Comparison of ENCODE assay signal across 8 mouse cellular contexts in the genomic region with DNA sequence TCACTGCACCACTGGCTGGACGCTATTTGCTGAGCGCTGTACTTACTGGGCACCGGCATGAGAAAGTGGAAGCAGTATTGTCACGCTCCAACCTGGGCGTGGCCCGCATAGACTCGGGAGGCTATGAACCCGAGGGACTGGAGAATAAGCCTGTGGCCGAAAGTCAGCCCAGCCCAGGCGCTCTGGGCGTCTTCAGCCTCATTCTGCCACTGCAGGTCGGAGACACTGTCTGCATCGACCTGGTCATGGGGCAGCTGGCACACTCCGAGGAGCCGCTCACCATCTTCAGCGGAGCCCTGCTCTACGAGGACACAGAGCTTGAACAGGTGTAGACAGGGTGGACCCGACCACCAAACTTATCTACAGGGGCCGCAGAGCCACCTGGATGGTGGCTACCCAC. TPM values are rescaled to one million over a fixed set of nuclear protein-coding genes. Genes with fewer than 3 reads are reported as not detected.
A peak's percentile ranks its signal among the peaks of the same experiment; 100 is the strongest.
DNase-seq lines count a peak whose midpoint lies in the region; ATAC-seq lines count a peak whose summit lies in the region.

No protein-coding gene starts in this region.

- H3K36me3 ChIP-seq in kidney, embryonic 14.5 days (ENCODE audit: control insufficient read depth, insufficient read depth, low read length): peaks cover 45% of the 10 kb centered on the region
- H3K36me3 ChIP-seq in heart, embryonic 11.5 days (ENCODE audit: control insufficient read depth, insufficient read depth, low read length): peaks cover 11% of the 10 kb centered on the region
- H3K36me3 ChIP-seq in limb, embryonic 10.5 days: peaks cover 51% of the 10 kb centered on the region
- no peaks in the 10 kb centered on the region for H3K36me3 ChIP-seq in neural tube, embryonic 13.5 days

- H3K9me3 ChIP-seq in kidney, embryonic 14.5 days (ENCODE audit: control insufficient read depth, low read length): no peaks in the 10 kb centered on the region
- H3K9me3 ChIP-seq in heart, embryonic 11.5 days (replicated peaks; ENCODE audit: control insufficient read depth, low read length): no peaks in the 10 kb centered on the region
- no peaks in the 10 kb centered on the region for H3K9me3 ChIP-seq in limb, embryonic 10.5 days (replicated peaks)
- H3K9me3 ChIP-seq in neural tube, embryonic 13.5 days: no peaks in the 10 kb centered on the region

- H3K4me3 ChIP-seq in kidney, embryonic 14.5 days (ENCODE audit: low read length): no peak overlapping the region; the same call in 1 of the 2 replicates
- H3K4me3 ChIP-seq in heart, embryonic 11.5 days (ENCODE audit: low read depth, low read length): no peak overlapping the region
- peak overlapping the region; percentile 59; the same call in 1 of the 2 replicates for H3K4me3 ChIP-seq in limb, embryonic 10.5 days
- H3K4me3 ChIP-seq in neural tube, embryonic 13.5 days: no peak overlapping the region

- no peaks in the 10 kb centered on the region for H3K27me3 ChIP-seq in kidney, embryonic 14.5 days (ENCODE audit: control insufficient read depth, insufficient read depth, low read length)
- H3K27me3 ChIP-seq in heart, embryonic 11.5 days (ENCODE audit: control insufficient read depth, insufficient read depth, low read length): no peaks in the 10 kb centered on the region
- no peaks in the 10 kb centered on the region for H3K27me3 ChIP-seq in limb, embryonic 10.5 days (ENCODE audit: low read depth, poor library complexity, severe bottlenecking)
- 0 out of 2 replicates have a peak, but pooled peaks cover 2% of the 10 kb centered on the region for H3K27me3 ChIP-seq in neural tube, embryonic 13.5 days

- H3K4me2 ChIP-seq in kidney, embryonic 14.5 days (replicated peaks; ENCODE audit: low read depth, low read length): no peak overlapping the region; the same call in 1 of the 2 replicates
- peak overlapping the region; percentile 73 for H3K4me2 ChIP-seq in heart, embryonic 11.5 days
- H3K4me2 ChIP-seq in neural tube, embryonic 13.5 days: peak overlapping the region; percentile 84

- ATAC-seq in kidney, embryonic 14.5 days (ENCODE audit: low FRiP score, low TSS enrichment): no peak
- no peak for ATAC-seq in heart, embryonic 11.5 days (replicated peaks; ENCODE audit: insufficient number of reproducible peaks, low FRiP score, low TSS enrichment)
- ATAC-seq in neural tube, embryonic 13.5 days (ENCODE audit: low read depth): peak; percentile 2; the same call in 1 of the 2 replicates

- H3K27ac ChIP-seq in kidney, embryonic 14.5 days (ENCODE audit: low read depth, low read length): no peak overlapping the region
- H3K27ac ChIP-seq in heart, embryonic 11.5 days (ENCODE audit: low read depth, low read length): no peak overlapping the region
- peak overlapping the region; percentile 36; the same call in 1 of the 2 replicates for H3K27ac ChIP-seq in limb, embryonic 10.5 days
- no peak overlapping the region for H3K27ac ChIP-seq in neural tube, embryonic 13.5 days (replicated peaks)

- peak; percentile 65 for DNase-seq in kidney, adult 11 months
- DNase-seq in limb, embryonic 10.5 days (ENCODE audit: low spot score): no peak
- no peak for DNase-seq in urinary bladder, postnatal 10 days (ENCODE audit: low spot score)
- no peak for DNase-seq in cerebellum, adult 8-10 months
- DNase-seq in left cerebral cortex, adult 18-20 months (ENCODE audit: low spot score in 2 of 2): no peak

- H3K9ac ChIP-seq in kidney, embryonic 14.5 days (ENCODE audit: low read depth, low read length): no peak overlapping the region
- H3K9ac ChIP-seq in heart, embryonic 11.5 days (ENCODE audit: low read depth, low read length): no peak overlapping the region
- H3K9ac ChIP-seq in neural tube, embryonic 13.5 days: no peak overlapping the region

- H3K4me1 ChIP-seq in kidney, embryonic 14.5 days (ENCODE audit: control insufficient read depth, insufficient read depth, low read length): peaks cover 16% of the 10 kb centered on the region
- peaks cover 33% of the 10 kb centered on the region for H3K4me1 ChIP-seq in heart, embryonic 11.5 days (ENCODE audit: control insufficient read depth, insufficient read depth, low read length)
- peaks cover 69% of the 10 kb centered on the region for H3K4me1 ChIP-seq in limb, embryonic 10.5 days
- peaks cover 34% of the 10 kb centered on the region for H3K4me1 ChIP-seq in neural tube, embryonic 13.5 days (replicated peaks)

- WGBS in kidney, embryonic 14.5 days: 69% methylated on average over 19 of the region's 19 CpGs
- 68% methylated on average over 19 of the region's 19 CpGs for WGBS in heart, embryonic 11.5 days (ENCODE audit: insufficient replicate concordance)
- WGBS in limb, embryonic 10.5 days: 67% methylated on average over 19 of the region's 19 CpGs
- WGBS in neural tube, embryonic 13.5 days: 56% methylated on average over 19 of the region's 19 CpGs

RNA-seq across cellular contexts. Expression of a gene that starts 0.6 kb away (rescaled TPM):
- 29.7 and 31.4 TPM in 2 replicates for polyA plus RNA-seq in kidney, embryonic 14.5 days (2014; fragmentation: Nextera tagmentation; extraction: Ambion mirVana)
- polyA plus RNA-seq in heart, embryonic 11.5 days (2014; fragmentation: Nextera tagmentation; extraction: Ambion mirVana): 10.1 and 11.3 TPM in 2 replicates
- 7.1 and 7.8 TPM in 2 replicates for polyA plus RNA-seq in limb, embryonic 10.5 days (2016; fragmentation: Nextera tagmentation; extraction: Ambion mirVana)
- polyA plus RNA-seq in neural tube, embryonic 13.5 days (2015; fragmentation: Nextera tagmentation; extraction: Ambion mirVana): 11.4 and 11.9 TPM in 2 replicates
- 10 to 100 TPM; 15.8 to 19.3 TPM for total RNA-seq in left cerebral cortex, adult 18-20 months (2021)

RNA-seq across cellular contexts. Expression of a gene that starts 7.4 kb away (rescaled TPM):
- polyA plus RNA-seq in kidney, embryonic 14.5 days (2014; fragmentation: Nextera tagmentation; extraction: Ambion mirVana): 170 and 191 TPM in 2 replicates
- 90.5 and 123 TPM in 2 replicates for polyA plus RNA-seq in heart, embryonic 11.5 days (2014; fragmentation: Nextera tagmentation; extraction: Ambion mirVana)
- 202 and 241 TPM in 2 replicates for polyA plus RNA-seq in limb, embryonic 10.5 days (2016; fragmentation: Nextera tagmentation; extraction: Ambion mirVana)
- 30.7 and 43.9 TPM in 2 replicates for polyA plus RNA-seq in neural tube, embryonic 13.5 days (2015; fragmentation: Nextera tagmentation; extraction: Ambion mirVana)
- total RNA-seq in left cerebral cortex, adult 18-20 months (2021): 1 to 10 TPM; 2.6 to 3.6 TPM

RNA-seq across cellular contexts. Expression of a gene that starts 13.0 kb away (rescaled TPM):
- polyA plus RNA-seq in kidney, embryonic 14.5 days (2014; fragmentation: Nextera tagmentation; extraction: Ambion mirVana): 500 and 653 TPM in 2 replicates
- polyA plus RNA-seq in heart, embryonic 11.5 days (2014; fragmentation: Nextera tagmentation; extraction: Ambion mirVana): 445 and 470 TPM in 2 replicates
- 403 and 414 TPM in 2 replicates for polyA plus RNA-seq in limb, embryonic 10.5 days (2016; fragmentation: Nextera tagmentation; extraction: Ambion mirVana)
- 258 and 278 TPM in 2 replicates for polyA plus RNA-seq in neural tube, embryonic 13.5 days (2015; fragmentation: Nextera tagmentation; extraction: Ambion mirVana)
- total RNA-seq in left cerebral cortex, adult 18-20 months (2021): 100 to 1,000 TPM; 103 to 111 TPM

RNA-seq across cellular contexts. Expression of a gene that starts 24.8 kb away (rescaled TPM):
- polyA plus RNA-seq in kidney, embryonic 14.5 days (2014; fragmentation: Nextera tagmentation; extraction: Ambion mirVana): 7.5 and 10.4 TPM in 2 replicates
- polyA plus RNA-seq in heart, embryonic 11.5 days (2014; fragmentation: Nextera tagmentation; extraction: Ambion mirVana): 4.4 and 5.4 TPM in 2 replicates
- polyA plus RNA-seq in limb, embryonic 10.5 days (2016; fragmentation: Nextera tagmentation; extraction: Ambion mirVana): 1.0 and 2.5 TPM in 2 replicates
- 33.7 and 38.1 TPM in 2 replicates for polyA plus RNA-seq in neural tube, embryonic 13.5 days (2015; fragmentation: Nextera tagmentation; extraction: Ambion mirVana)
- 10 to 100 TPM; 26.1 to 28.6 TPM for total RNA-seq in left cerebral cortex, adult 18-20 months (2021)

RNA-seq across cellular contexts. Expression of a gene that starts 32.1 kb away (rescaled TPM):
- 19.5 and 27.1 TPM in 2 replicates for polyA plus RNA-seq in kidney, embryonic 14.5 days (2014; fragmentation: Nextera tagmentation; extraction: Ambion mirVana)
- 12.9 and 14.5 TPM in 2 replicates for polyA plus RNA-seq in heart, embryonic 11.5 days (2014; fragmentation: Nextera tagmentation; extraction: Ambion mirVana)
- polyA plus RNA-seq in limb, embryonic 10.5 days (2016; fragmentation: Nextera tagmentation; extraction: Ambion mirVana): 20.4 and 29.9 TPM in 2 replicates
- polyA plus RNA-seq in neural tube, embryonic 13.5 days (2015; fragmentation: Nextera tagmentation; extraction: Ambion mirVana): 25.8 and 29.3 TPM in 2 replicates
- 10 to 100 TPM; 15.6 to 16.4 TPM for total RNA-seq in left cerebral cortex, adult 18-20 months (2021)
